Mouse (Mus musculus) gastrocnemius, postnatal 25 days (tissue): ENCODE results near the gene Dag1. TPM values are rescaled to one million over a fixed set of nuclear protein-coding genes. Genes with fewer than 3 reads are reported as not detected.
"Not testable (repeated sequence)": the region's sequence is repeated elsewhere in the genome, so short reads cannot be mapped to it uniquely, and the experiment has no call there.

Experiments
- DNase-seq: peaks from one replicate; pipeline ENCODE4 v3.0.0; 2022
- long read RNA-seq, 2 experiments: library from polyadenylated mRNA; stranded (forward); transcript quantifications; one replicate each; pipeline ENCODE4 v2.0.0; 2021
- total RNA-seq, 2 experiments: library from RNA; stranded (reverse); gene quantifications; 1 replicate in 1 of 2; 2 replicates in 1 of 2; pipeline ENCODE4 v1.2.3; 2021

Dag1 gene
- 100 to 1,000 TPM; 169 to 183 TPM for total RNA-seq
- long read RNA-seq, experiment 1, full-length matches to known transcripts, result 7 of 42 reads
- long read RNA-seq, experiment 1, partial matches to known transcripts, result 0 of 42 reads
- long read RNA-seq, experiment 1, other reads (novel, unspliced or antisense), result 35 of 42 reads
- long read RNA-seq, experiment 2, full-length matches to known transcripts, result 10 of 50 reads
- long read RNA-seq, experiment 2, partial matches to known transcripts, result 1 of 50 reads
- long read RNA-seq, experiment 2, other reads (novel, unspliced or antisense), result 39 of 50 reads

- DNase-seq, result peak; percentile 100
Observed at GRCm38 (mm10) chr9:108263690-108264190, at the start of gene Dag1. Gene Dag1, minus strand, starts transcription at chr9:108263958.

DNA sequence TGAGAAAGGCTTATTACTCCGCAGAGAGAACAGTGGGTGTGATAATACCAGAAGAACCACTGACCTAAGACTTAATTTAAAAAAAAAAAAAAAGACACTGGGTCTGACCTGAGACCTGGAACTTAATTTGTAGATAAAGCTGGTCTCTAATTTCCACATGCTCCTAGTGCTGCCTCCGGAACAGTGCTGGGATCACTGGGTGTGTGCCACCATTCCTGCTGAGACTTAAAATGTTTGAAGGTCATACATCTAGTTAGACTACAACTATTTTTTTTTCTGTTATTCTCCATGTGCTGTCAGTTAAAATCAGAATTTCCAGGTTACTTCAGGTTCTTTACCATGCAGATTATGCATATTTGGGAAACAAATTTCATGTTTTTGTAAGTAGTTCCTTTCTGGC lies 44.4 kb upstream of the Dag1 start:
- DNase-seq, result no peak

DNA sequence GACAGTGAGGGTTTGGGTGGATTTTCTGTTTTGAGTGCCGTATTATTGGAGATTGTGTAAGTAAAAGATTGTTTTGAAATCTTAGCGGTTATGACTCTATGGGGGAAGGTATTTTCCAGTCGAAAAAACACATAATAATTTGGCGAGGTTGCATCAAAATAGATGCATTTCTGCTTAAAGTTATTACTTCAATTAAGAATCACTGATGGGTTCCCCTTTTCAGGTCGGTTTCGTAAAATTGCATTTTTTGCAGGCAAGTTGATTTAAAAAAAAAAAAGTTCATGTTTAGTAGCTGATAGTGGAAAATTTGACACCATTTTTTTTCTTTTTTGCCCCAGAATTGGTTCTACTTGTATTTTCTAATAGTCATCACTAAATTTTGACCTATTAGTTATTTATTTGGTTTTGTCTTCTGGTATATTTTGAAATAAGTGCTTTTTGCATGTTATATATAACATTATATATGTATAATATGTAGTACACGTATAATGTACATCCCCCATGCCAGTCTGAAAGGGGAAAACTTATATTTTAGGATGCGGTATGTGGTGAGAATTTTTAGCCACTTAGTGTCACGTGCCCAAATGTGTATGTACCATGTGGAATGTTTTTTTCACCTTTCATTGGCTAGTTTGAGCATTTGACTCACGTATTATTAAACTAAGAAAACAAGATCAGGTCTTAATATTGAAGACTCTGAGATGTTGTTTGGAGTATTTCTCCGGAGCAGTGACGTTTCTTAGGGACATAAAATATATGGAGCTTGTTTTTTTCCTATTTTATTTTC lies 43.5 kb upstream of the Dag1 start:
- DNase-seq, result no peak

- peak; percentile 85 for DNase-seq
Observed at GRCm38 (mm10) chr9:108306571-108306980, 42.8 kb upstream of the Dag1 start.

DNA sequence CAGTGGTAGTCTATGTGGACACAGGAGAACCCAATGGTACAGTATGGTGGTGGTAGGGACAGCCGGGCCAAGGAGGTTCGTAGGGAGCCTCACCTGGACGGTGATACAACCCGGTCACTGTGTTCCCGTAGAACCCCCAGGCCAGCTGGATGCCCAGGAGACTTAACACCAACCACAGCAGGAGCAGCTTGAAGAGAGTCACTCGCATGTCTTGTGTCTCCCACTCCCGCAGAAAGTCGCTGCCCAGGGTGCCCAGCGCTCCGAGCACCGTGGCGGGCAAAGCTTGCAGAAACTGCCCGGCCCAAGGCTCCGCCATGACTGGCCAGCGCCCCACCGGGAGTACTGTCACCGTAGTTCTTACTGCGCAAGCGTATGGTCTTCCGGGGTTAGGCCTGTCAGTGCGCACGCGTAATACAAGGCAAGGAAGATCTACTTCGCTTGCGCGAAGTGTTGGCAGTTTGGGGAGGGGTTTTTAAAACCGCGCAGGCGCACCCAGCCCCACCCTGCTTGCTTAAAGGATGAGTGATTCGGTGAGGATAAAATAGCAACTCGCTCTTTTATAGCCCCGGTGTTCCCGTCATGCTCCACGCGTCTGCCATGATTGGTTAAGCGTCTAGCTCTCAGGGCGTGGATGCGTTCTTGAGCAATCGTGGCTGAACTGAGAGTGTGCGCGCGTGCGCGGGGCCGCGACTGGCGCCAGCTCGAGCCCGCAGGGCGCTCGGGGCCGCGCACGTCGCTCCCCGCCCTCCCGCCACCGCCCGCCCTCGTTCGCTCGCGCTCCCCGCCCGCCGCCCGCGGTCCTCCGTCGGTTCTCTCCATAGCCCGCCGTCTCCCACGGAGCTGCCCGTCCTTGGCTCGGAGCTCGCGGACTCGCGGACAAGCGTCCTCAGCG lies 42.1 kb upstream of the Dag1 start, which contains the start of the genes Rhoa and Tcta:
TSS of gene Rhoa (plus strand) at position 501 of the 892 bp plus-strand sequence.
TSS of gene Tcta (minus strand) at position 532 of the 892 bp plus-strand sequence.
- peak; percentile 99 for DNase-seq

GRCm38 (mm10) chr9:108305170-108305569 lies 41.4 kb upstream of the Dag1 start:
- no peak for DNase-seq

GRCm38 (mm10) chr9:108304716-108305115 lies 41.0 kb upstream of the Dag1 start:
- DNase-seq, result no peak

DNA sequence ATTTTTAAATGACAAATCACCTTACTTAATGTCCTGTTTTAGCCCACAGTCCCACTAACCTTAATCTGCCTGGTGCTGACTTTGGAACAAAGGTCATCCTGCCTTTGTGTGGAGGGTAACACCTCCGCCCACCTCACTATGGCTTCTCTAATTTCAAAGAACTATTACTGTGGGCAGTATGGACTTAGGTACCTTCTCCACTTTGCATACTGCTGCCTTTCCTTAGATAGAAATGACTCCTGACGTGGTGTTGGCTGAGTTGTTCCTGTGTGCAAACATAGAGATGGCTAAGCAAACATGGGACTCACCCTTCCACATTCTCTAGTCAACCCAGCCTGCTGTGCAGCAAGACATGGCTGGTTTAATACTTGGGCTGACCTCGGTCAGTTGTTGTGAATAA lies 38.1 kb upstream of the Dag1 start:
- no peak for DNase-seq

- no peak for DNase-seq
Observed at GRCm38 (mm10) chr9:108296453-108297355, 32.9 kb upstream of the Dag1 start, which contains the start of gene Amt. Gene Amt, plus strand, starts transcription at chr9:108296853.

GRCm38 (mm10) chr9:108290773-108291172 lies 27.0 kb upstream of the Dag1 start:
- DNase-seq, result no peak

- DNase-seq, result peak; percentile 89
Observed at GRCm38 (mm10) chr9:108290016-108290750, 26.4 kb upstream of the Dag1 start, which contains the start of gene Nicn1. Gene Nicn1, plus strand, starts transcription at chr9:108290429.

DNA sequence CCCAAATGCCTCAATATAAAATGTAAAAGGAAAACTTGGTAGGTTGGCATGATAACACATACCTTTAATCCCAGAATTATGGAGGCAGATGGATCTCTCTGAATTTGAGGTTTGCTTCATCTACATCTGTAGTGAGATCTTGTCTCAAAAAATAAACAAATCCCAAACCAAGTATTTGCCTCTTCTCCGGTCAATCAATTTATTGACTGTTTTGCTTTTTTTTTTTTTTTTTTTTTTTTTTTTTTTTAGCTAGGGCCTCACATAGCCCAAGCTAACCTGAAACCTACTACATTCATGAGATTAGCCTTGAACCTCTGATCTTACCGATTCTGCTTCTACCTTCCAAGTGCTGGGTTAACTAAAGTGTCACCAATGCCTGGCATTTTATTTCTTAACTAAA lies 25.6 kb upstream of the Dag1 start:
- no peak for DNase-seq

- DNase-seq, result not testable (repeated sequence)
Observed at GRCm38 (mm10) chr9:108287526-108288238, 23.9 kb upstream of the Dag1 start.

DNA sequence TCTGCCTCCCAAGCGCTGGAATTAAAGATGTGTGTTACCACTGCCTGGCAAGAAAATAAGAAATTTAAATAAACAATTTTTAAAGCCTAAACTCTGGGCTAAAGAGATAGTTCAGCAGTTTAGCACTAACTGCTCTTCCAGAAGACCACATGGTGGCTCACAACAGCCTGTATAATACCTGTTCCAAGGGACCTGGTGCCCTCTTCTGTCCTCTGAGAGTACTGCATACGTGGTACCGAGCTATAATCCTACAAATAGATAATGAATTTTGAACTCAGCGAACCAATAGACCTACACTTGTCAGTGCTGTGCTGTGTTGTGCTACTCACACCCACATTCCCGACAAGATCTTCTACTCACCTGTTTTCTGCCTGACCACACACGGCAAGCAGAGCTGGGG lies 20.7 kb upstream of the Dag1 start:
- DNase-seq, result no peak

- DNase-seq, result peak; percentile 91
Observed at GRCm38 (mm10) chr9:108280071-108280828, 16.5 kb upstream of the Dag1 start.

- no peak for DNase-seq
Observed at GRCm38 (mm10) chr9:108278697-108279450, 15.1 kb upstream of the Dag1 start.

DNA sequence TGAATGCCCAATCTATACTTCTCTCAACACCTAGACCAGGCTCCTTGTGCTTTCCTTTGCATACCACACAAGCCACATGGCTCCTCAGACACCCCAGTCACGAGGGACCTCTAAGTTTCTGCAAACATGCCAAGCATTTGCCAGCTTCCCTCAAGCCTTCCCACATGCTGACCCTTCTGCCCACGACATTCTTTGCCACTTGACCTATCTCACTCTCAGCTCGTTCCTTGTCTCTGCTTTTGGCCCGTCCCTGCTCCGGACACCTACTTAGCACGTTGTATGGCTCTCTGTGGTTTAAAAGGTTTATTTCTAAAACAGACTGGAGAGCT lies 11.5 kb upstream of the Dag1 start:
- DNase-seq, result no peak
